Mouse (Mus musculus) small intestine, adult 2 months (tissue): ENCODE measurements around the gene Tab1. TPM values are rescaled to one million over a fixed set of nuclear protein-coding genes. Genes with fewer than 3 reads are reported as not detected.
A peak's percentile ranks its signal among the peaks of the same experiment; 100 is the strongest.

Experiments
- H3K27ac ChIP-seq: fragments of 200-500 bp; 2 replicates; pipeline ENCODE4 v1.5.1; 2012; ENCODE audit warnings: low read depth, low read length, control low read depth, inconsistent platforms; ENCODE audit not compliant: insufficient read depth
- H3K27me3 ChIP-seq: fragments of 200-500 bp; 2 replicates; pipeline ENCODE4 v1.6.1; 2012; ENCODE audit warnings: mild to moderate bottlenecking, moderate library complexity, low read length, inconsistent platforms; ENCODE audit not compliant: control insufficient read depth, insufficient read depth
- H3K36me3 ChIP-seq: fragments of 200-500 bp; 2 replicates; pipeline ENCODE4 v1.6.1; 2012; ENCODE audit warnings: mild to moderate bottlenecking, low read length, control low read depth, inconsistent platforms; ENCODE audit not compliant: control insufficient read depth, insufficient read depth
- H3K4me1 ChIP-seq: fragments of 200-500 bp; 2 replicates; pipeline ENCODE4 v1.6.1; 2012; ENCODE audit warnings: low read length, inconsistent platforms, mixed read lengths; ENCODE audit not compliant: control insufficient read depth, insufficient read depth, insufficient read length
- H3K4me3 ChIP-seq: fragments of 200-500 bp; 2 replicates; pipeline ENCODE4 v1.5.1; 2012; ENCODE audit warnings: low read depth, mild to moderate bottlenecking, control low read depth, inconsistent platforms, low read length, moderate library complexity
- CTCF ChIP-seq: fragments of 200-500 bp; IDR thresholded peaks from 2 replicates; pipeline ENCODE4 v1.5.1; 2012; ENCODE audit warnings: low read depth, mild to moderate bottlenecking, control low read depth, inconsistent platforms, low read length, moderate library complexity, mixed read lengths; ENCODE audit not compliant: insufficient replicate concordance, insufficient read length; ENCODE audit errors: extremely low read depth
- POLR2A ChIP-seq: fragments of 200-500 bp; IDR thresholded peaks from 2 replicates; pipeline ENCODE4 v1.6.1; 2012; ENCODE audit warnings: low read depth, mild to moderate bottlenecking, control low read depth, inconsistent platforms, low read length, moderate library complexity
- WGBS: fragments of 180-500 bp; shearing (Covaris S2); methylation state at CpG from one replicate; pipeline ENCODE4 v1.1.7; 2018; 5-methylcytosine and 5-hydroxymethylcytosine counted together
- polyA plus RNA-seq: library from polyadenylated mRNA; depleted of rRNA; stranded (reverse); fragments of >200 nt; gene quantifications from 2 replicates; pipeline ENCODE4 v1.2.3, GENCODE M21; 2012

Tab1 gene
- polyA plus RNA-seq, 1 experiment: 28.6 TPM

DNA sequence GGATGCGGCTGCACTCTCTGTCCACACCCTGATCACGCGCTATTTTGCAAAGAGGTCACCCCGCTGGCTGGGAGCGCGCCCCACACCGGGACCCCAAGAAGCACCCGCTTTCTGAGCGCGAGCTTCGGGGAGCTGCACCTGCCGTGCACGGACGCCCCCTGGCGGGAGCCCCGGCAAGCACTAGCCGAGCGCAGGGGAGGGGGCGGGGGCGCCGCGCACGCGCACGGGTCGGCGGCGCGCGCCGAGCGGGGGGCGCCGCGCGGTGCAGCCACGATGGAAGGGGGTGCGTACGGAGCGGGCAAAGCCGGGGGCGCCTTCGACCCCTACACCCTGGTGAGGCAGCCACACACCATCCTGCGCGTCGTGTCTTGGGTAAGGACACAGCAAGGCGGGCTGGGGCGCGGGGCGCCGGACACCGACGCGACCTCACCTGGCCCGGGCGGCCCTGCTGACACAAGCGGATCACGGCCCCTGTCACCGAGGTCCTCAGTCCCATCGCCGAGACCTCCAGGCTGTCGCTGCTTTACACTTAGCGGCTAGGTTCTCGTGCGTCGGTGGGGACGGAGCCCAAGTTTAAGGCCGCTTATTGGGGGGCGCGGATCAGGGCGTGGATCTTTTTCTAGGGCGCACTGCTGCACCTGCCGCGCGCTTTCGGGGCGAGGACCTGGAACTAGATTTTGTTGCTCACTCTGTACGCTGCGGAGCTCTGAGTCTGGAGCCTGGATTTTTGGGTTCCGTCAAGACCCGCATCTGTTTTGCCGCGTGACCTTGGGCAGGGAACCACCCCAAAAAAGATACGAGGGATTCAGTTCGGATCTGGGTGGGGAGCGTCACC is 41.6 kb upstream of the Tab1 start, which contains the start of the genes Syngr1 and Rpl3:
Gene Syngr1 (plus strand): TSS at position 214 of the 835 bp plus-strand sequence.
Gene Rpl3 (minus strand): TSS at position 748 of the 835 bp plus-strand sequence.
- WGBS: 2% methylated on average over 86 of the region's 86 CpGs
- H3K27me3 ChIP-seq: peaks cover 11% of the 10 kb centered on the region
- H3K4me3 ChIP-seq: peak within 1 kb of the TSS; percentile 73
- TF ChIP-seq CTCF (peak; percentile 63), POLR2A (no peak)
- no peaks in the 10 kb centered on the region for H3K36me3 ChIP-seq
- no peak within 1 kb of the TSS for H3K27ac ChIP-seq
- H3K4me1 ChIP-seq: peaks cover 11% of the 10 kb centered on the region

DNA sequence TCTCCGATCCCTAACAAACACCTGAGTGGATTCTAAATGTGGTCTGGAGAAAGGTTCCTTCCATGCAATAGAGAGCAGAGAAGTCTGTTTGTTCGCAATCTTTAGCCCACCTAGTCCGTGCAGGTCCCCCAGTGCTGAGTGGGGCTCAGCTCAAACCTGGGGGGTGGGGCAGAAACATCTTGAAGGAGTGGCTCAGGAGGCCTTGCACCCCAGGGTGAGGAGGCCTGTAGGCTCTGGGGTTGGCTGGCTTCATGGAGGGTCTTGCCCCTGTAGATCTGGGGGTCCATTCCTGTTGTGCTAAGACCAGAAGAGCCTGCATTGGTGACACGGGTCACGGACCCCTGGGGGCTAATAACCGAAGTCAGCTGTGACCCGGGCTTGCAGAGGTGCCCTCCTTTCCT is 40.9 kb upstream of the Tab1 start:
- peaks cover 17% of the 10 kb centered on the region for H3K4me1 ChIP-seq
- peaks cover 11% of the 10 kb centered on the region for H3K27me3 ChIP-seq
- 75% methylated on average over 7 of the region's 7 CpGs for WGBS
- no peaks in the 10 kb centered on the region for H3K36me3 ChIP-seq
- H3K27ac ChIP-seq: no peak overlapping the region
- 0 out of 2 replicates have a peak overlapping the region, but pooled peaks have one; percentile 73 for H3K4me3 ChIP-seq
- TF ChIP-seq CTCF (no peak), POLR2A (no peak)

DNA sequence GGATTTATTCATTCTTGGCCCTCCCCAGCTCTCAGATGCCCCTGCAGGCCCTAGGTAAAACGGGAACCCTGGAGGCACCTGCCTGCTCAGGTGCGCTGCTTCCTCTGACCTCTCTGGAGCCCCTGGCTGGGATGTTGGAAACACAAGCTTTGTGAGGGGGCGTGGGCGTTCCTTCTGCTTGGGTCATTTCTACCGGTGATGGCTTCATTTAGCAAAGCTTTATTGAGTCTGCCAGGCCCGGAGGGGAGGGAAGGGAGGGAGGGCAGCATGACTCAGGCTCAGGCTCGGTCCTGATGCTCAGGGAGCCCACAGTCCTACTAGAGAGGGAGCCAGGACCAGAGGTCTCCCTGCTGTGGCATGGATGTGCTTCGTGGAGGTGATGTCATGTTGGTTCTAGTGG is 40.3 kb upstream of the Tab1 start:
- Histone ChIP-seq H3K36me3 (no peaks in the 10 kb centered on the region), H3K4me1 (peaks cover 21% of the 10 kb centered on the region), H3K4me3 (no peak overlapping the region), H3K27me3 (peaks cover 11% of the 10 kb centered on the region), H3K27ac (no peak overlapping the region)
- 62% methylated on average over 8 of the region's 8 CpGs for WGBS
- no peak for TF ChIP-seq POLR2A
- no peak for TF ChIP-seq CTCF

GRCm38 (mm10) chr15:80094201-80094600 is 38.7 kb upstream of the Tab1 start:
- H3K4me3 ChIP-seq: no peak overlapping the region
- no peak overlapping the region for H3K27ac ChIP-seq
- H3K27me3 ChIP-seq: peaks cover 11% of the 10 kb centered on the region
- TF ChIP-seq CTCF (no peak), POLR2A (no peak)
- 91% methylated on average over 13 of the region's 13 CpGs for WGBS
- H3K36me3 ChIP-seq: no peaks in the 10 kb centered on the region
- H3K4me1 ChIP-seq: peaks cover 21% of the 10 kb centered on the region

DNA sequence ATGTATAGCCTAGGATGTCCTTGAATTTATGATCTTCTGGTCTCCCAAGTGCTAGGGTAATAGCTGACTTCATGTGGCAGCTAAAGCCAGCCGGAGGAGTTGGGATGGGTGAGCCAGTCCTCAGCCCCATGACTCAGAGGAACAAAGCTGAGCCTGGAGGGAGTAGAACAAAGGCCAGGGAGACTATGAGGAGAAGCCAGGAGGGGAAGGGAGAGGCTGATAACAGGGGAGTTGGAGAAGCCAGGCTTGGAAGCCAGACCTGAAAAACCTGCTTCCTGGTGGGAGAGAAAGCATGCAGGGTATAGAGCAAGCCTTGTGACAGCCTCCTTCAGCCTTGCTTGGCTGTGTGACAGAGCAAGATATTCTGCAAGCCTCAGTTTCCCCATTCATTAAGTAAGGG is 37.3 kb upstream of the Tab1 start:
- TF ChIP-seq CTCF (no peak), POLR2A (no peak)
- peaks cover 21% of the 10 kb centered on the region for H3K4me1 ChIP-seq
- no peaks in the 10 kb centered on the region for H3K36me3 ChIP-seq
- no peak overlapping the region for H3K27ac ChIP-seq
- 28% methylated on average over 1 of the region's 1 CpGs for WGBS
- peaks cover 11% of the 10 kb centered on the region for H3K27me3 ChIP-seq
- no peak overlapping the region for H3K4me3 ChIP-seq

- Histone ChIP-seq H3K27me3 (peaks cover 7% of the 10 kb centered on the region), H3K36me3 (no peaks in the 10 kb centered on the region), H3K27ac (no peak overlapping the region), H3K4me3 (no peak overlapping the region), H3K4me1 (peaks cover 18% of the 10 kb centered on the region)
- TF ChIP-seq POLR2A (no peak), CTCF (no peak)
- 85% methylated on average over 10 of the region's 10 CpGs for WGBS
Observed at GRCm38 (mm10) chr15:80096406-80096805, 36.5 kb upstream of the Tab1 start.
